Mouse (Mus musculus) gastrocnemius, postnatal 36 days (tissue): Measurements from ENCODE around the gene Acoxl. TPM values are rescaled to one million over a fixed set of nuclear protein-coding genes. Genes with fewer than 3 reads are reported as not detected.

Experiments
- DNase-seq, 2 experiments: peaks; one replicate each; pipeline ENCODE4 v3.0.0; 2022
- intact Hi-C: fragments of 180-260 bp; cut with DNase I; formaldehyde crosslinking; loops from one replicate; pipeline ENCODE4 v1.15.1; 2025
- total RNA-seq, 2 experiments: library from RNA; stranded (reverse); gene quantifications; 2 replicates each; pipeline ENCODE4 v1.2.3; 2021

Gene Acoxl
- total RNA-seq, 2 experiments from 2014 or later, result 0.07 to 0.23 TPM

GRCm38 (mm10) chr2:128020039-128020907 lies 181.6 kb downstream of the Acoxl start:
- DNase-seq, result no peak
- intact Hi-C loops, result no loop called here

GRCm38 (mm10) chr2:128020908-128021193 lies 182.2 kb downstream of the Acoxl start:
- intact Hi-C loops, result no loop called here

DNA sequence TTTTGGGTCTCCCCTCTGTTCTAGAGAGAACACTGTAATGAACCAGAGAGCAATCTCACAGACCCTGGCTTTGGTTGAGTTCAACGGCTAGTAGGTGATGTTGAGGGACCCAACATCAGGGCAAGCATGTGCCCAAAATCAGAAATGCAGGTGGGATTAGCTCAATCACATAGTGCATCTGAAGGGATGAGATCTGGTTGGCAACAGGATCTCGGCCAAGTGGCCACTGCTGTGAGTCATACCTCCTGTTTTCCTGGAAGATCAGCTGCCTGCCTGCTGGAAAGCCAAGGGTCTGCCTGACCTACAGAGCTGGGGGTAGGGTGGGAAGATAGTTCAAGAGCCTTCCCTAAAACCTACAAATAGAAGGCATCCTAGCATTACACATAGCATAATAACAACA lies 185.2 kb downstream of the Acoxl start:
- intact Hi-C loops, result no loop called here
- no peak for DNase-seq

More at GRCm38 (mm10) chr2:128020908-128021193, 182.2 kb downstream of the Acoxl start:
- no peak for DNase-seq

DNA sequence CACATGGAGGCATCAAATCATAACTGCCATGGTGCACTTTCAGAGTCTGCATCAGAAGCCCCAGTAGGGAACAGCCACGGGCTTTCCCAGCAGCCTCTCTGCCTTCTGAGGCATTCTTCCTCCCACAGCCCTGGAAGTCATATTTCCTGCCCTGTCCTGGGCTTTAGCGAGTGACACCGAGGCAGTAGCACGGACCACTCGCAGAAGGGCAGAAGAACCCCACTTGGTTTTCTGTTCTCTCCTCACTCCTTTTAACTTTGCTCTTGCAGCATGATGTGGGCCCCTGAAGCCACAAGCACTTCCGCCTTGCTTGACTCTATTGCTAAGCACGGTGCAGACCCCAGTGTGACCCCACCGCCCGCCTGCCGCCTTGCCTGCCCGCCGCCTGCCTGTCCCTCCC lies 189.0 kb downstream of the Acoxl start:
- intact Hi-C loops, result no loop called here
- no peak for DNase-seq

GRCm38 (mm10) chr2:128029968-128030367 lies 191.3 kb downstream of the Acoxl start:
- intact Hi-C loops, result no loop called here
- no peak for DNase-seq

GRCm38 (mm10) chr2:128032111-128032510 lies 193.4 kb downstream of the Acoxl start:
- intact Hi-C loops, result no loop called here
- no peak for DNase-seq

DNA sequence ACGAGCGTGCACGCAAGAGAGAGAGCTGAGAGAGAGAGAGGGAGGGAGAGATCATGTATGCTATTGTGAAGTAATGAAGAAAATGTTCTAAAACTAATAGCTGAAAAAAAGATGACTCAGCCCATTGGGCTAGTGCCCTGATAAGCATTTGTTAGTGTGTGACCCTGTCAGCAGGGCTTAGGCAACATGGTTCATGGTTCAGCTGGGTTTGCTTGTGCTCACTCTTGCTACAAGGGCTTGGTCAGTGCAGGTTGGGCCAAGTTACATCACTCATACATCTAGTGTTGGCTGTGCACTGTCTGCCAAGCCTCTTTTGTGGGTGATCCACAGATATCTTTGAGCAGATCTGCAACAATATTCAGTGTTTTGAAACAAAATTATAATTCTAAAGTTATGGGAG lies 194.8 kb downstream of the Acoxl start:
- intact Hi-C loops, result no loop called here
- DNase-seq, result no peak

DNA sequence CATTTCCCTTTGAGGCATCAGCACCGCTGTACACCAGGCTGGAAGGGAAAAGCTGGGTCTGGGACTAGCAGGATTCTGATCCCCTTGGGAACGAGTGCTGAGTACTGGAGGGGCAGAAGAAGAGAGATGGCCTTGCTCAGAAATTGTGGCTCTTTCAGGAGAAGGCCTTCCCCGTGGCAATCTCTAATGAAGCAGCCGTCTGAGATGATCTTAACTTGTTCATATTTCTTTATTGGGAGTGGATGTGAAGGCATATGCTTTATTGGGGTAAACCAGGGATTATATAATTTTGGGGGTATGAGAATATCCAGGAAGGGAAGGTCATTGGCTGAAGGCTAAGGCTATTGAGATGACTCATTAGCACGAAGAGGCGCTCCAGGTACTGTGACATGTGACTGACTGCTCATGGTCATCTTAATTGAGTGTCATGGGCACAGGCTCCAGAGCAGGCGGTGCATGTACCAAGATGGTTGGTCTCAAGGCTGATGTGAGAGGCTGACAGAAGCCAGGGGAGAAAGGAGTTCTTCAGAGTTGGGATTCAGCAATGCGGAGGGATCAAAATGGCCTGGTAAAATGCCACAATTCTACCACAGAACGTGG lies 195.5 kb downstream of the Acoxl start:
- no peak for DNase-seq
- intact Hi-C loops, result no loop called here

DNA sequence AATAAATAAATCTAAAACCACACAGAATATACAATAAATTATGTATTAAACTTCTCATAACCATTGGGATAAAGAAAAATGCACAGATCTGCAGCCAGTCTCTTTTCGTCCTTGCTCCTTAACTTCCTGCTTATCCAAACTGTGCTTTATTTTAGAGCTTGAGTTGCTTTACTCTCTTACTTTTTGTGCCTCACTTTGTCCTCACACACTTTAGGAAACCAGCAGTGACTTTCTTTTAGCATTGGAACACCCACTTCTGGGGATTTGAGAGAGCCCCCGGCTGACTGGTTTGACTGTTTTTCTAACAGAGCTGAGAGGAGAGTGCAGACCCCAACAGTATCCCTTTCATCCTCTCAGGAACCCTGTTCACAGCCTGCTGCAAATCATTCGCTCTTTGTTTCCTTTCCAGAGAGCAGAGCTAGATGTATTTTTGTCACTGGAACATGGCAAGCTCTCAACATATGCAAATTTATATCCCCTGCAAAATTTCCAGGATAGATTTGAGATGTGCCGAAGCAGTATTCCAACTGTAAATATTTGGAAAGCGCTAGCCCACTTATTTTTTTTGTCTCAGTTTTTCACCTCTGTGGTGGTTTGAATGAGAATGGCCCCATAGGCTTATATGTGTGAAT lies 199.7 kb downstream of the Acoxl start:
- no peak for DNase-seq

GRCm38 (mm10) chr2:128041066-128041750 lies 202.5 kb downstream of the Acoxl start:
- DNase-seq, result no peak
- intact Hi-C loops, result no loop called here

More for the DNA sequence above, 199.7 kb downstream of the Acoxl start:
- intact Hi-C loops, result no loop called here

GRCm38 (mm10) chr2:128046454-128046853 lies 207.8 kb downstream of the Acoxl start:
- DNase-seq, result no peak
- intact Hi-C loops, result no loop called here

GRCm38 (mm10) chr2:128054905-128055304 lies 216.2 kb downstream of the Acoxl start:
- intact Hi-C loops, result no loop called here
- DNase-seq, result no peak

DNA sequence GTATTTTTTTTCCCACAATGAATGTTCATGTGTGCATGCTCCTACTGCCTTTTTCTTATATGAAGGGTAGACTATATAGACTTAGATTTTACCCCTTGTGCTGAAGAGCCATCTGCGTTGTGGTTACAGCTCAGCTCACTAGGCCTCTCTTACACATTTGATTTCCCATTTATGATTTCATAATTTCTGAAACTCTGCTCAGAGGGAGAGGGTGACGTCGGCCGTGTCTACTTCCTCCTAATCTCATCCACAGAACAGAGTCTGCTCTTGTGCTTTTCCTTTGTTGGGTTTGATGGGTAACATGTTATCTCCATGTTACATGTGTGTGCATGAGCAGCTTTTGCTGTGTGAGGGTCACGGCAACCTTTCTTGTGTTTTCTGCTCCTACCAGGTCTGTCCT lies 219.2 kb downstream of the Acoxl start:
- intact Hi-C loops, result no loop called here
- no peak for DNase-seq

DNA sequence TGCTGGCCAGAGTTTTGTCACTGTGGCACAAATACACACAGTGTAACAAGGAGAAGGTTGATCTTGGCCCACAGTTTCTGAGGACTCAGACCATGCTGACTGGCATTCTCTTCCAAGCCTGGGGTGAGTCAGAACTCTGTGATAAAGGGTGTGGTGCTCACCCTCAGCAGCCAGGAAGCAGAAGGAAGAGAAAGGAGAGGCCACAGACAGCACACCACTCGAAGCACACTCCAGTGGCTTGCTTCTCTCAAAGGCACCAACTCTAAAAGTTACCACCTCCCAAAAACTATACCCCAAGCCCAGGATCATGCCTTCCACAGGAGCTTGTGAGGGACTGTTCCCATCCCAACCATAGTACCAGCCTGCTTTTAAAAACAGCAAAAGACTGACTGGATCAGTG lies 220.0 kb downstream of the Acoxl start:
- intact Hi-C loops, result no loop called here
- no peak for DNase-seq

DNA sequence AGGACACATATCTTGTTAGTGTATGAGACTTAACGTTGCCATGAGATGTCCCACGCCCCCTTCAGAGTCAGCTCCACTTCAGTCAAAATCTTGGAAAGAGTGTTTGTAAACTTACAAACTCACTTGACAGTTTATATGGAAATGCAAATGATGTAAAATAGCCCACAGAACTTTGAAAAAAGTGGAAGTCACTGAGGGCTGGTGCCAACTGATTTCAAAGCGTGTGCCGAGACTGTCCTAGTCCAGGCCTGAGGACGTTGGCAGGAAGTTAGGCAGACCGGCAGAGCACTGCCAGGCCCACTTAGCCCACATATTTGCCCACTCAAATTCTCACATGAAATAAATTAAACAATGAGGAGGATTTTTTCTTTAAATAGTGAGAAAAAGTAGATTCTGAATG lies 221.5 kb downstream of the Acoxl start:
- intact Hi-C loops, result no loop called here
- DNase-seq, result no peak

- intact Hi-C loops, result no loop called here
- DNase-seq, result no peak
These were observed 222.1 kb downstream of the Acoxl start for GRCm38 (mm10) chr2:128060680-128061287.

DNA sequence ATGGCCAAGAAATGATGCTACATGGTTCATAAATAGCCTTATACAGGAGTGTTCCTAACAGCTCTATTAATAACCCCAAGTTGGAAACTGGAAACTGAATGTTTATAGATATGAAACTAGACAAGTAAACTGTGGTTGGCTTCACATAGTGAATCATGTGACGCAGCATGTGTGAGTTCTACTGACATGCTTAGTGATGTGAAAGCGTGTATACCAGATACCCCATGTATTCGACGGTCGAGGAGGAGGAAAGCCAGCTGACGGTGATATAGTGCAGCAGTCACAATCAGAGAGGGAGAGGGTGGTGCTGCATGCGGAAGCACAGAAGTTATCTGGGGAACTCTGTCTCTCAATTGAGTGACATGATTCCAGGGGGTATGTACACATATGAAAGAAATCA lies 222.8 kb downstream of the Acoxl start:
- DNase-seq, result no peak
- intact Hi-C loops, result no loop called here

- intact Hi-C loops, result no loop called here
- DNase-seq, result no peak
These were observed 224.1 kb downstream of the Acoxl start for GRCm38 (mm10) chr2:128062756-128063155.

DNA sequence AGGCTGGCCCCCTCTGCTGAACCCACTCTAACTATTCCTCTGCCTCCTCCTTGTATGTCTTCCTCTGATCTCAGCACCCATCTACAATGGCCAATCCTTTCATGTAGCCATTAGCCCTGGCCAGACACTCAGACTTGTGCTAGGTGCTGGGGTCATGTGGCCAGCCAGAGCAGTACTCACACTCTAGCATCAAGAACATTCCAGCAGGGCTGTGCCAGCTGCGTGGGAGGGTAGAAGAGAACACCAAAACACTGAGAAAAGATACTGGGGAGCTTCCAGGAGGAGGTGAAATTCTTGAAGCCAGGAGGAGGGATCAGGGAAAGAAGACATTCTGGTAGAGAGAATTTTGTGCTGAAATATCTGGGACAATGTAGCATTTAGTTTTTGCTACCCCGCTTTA lies 226.3 kb downstream of the Acoxl start:
- DNase-seq, result no peak
- intact Hi-C loops, result loop anchor here (5.0 kb wide), 1 partner anchor 158 kb away; no protein-coding TSS in a partner anchor

DNA sequence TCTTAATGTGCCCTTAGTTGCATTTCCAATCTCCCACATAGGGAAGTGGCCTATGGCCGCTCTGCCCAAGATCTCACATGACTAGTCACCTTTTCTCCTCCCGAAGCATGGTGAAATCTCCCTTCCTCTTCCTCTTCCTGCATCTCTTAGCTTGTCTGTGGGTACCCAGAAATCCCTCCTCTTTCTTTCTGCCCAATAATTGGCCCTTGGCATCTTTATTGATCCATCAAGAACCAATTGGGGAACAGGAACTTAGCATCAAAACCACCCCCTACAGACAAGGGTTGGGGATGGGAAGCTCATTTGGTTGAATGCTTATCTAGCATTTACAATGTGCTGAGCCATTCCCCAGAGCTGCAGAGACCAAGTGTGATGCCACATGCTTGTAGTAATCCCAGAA lies 226.9 kb downstream of the Acoxl start:
- no peak for DNase-seq
- intact Hi-C loops, result loop anchor here (5.0 kb wide), 1 partner anchor 158 kb away; no protein-coding TSS in a partner anchor

DNA sequence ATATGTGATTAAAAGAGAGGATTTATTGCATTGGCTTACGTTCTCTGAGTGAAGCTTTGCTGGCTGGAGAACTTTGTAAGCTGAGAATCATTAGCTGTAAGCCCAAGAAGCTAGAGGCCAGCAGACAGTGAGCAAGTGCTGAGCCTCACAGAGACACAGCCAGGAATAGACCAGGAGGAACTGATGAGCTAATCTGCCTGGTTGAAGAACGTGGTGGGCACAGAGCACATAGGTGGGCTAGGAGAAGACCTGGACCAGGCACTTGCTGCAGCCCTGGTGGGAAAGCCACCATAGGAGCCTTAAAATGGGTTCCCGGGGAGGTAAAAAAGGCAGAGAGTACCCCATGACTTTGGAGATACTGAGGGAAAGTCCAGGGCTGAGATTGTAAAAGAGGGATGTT lies 228.5 kb downstream of the Acoxl start:
- intact Hi-C loops, result loop anchor here (5.0 kb wide), 1 partner anchor 160 kb away; no protein-coding TSS in a partner anchor
- no peak for DNase-seq
